Mouse (Mus musculus) myocyte (in vitro differentiated cells): ENCODE results near the gene Tnnt3. TPM values are rescaled to one million over a fixed set of nuclear protein-coding genes. Genes with fewer than 3 reads are reported as not detected.

ENCODE experiments used
- H3K27me3 ChIP-seq: one replicate; pipeline ENCODE4 v1.6.1; 2011; ENCODE audit not compliant: control insufficient read depth, insufficient read depth, insufficient read length
- H3K36me3 ChIP-seq: one replicate; pipeline ENCODE4 v1.6.1; 2011; ENCODE audit not compliant: control insufficient read depth, insufficient read depth
- H3K4me2 ChIP-seq: one replicate; pipeline ENCODE4 v1.6.1; 2011; ENCODE audit warnings: low read depth, control low read depth
- H3K4me3 ChIP-seq: one replicate; pipeline ENCODE4 v1.5.1; 2011; ENCODE audit warnings: mild to moderate bottlenecking, control low read depth, moderate library complexity
- H3K79me2 ChIP-seq: one replicate; pipeline ENCODE4 v1.6.1; 2011; ENCODE audit not compliant: control insufficient read depth, insufficient read depth
- H3ac ChIP-seq: one replicate; pipeline ENCODE4 v1.6.1; 2011; ENCODE audit not compliant: control insufficient read depth, insufficient read length
- CEBPB ChIP-seq: IDR thresholded peaks from 2 replicates; pipeline ENCODE4 v1.6.1; 2011; ENCODE audit warnings: mild to moderate bottlenecking, moderate library complexity; ENCODE audit not compliant: poor library complexity, insufficient read depth, severe bottlenecking
- E2F4 ChIP-seq: IDR thresholded peaks from one replicate; pipeline ENCODE4 v1.6.1; 2011; ENCODE audit warnings: mild to moderate bottlenecking, control low read depth, moderate library complexity; ENCODE audit not compliant: insufficient read depth
- MAX ChIP-seq: IDR thresholded peaks from one replicate; pipeline ENCODE4 v1.6.1; 2011; ENCODE audit warnings: low read depth, mild to moderate bottlenecking, control low read depth
- MYOD1 ChIP-seq, 3 experiments: IDR thresholded peaks; one replicate each; pipeline ENCODE4 v1.6.1; 2011; ENCODE audit warnings: control low read depth in 2 of 3, low read depth in 2 of 3, mild to moderate bottlenecking in 2 of 3, moderate library complexity in 1 of 3; ENCODE audit not compliant: insufficient read length in 2 of 3, control insufficient read depth in 1 of 3
- MYOG ChIP-seq, 3 experiments: IDR thresholded peaks; one replicate each; pipeline ENCODE4 v1.6.1; 2011; ENCODE audit warnings: control low read depth in 2 of 3, low read depth in 2 of 3, mild to moderate bottlenecking in 2 of 3; ENCODE audit not compliant: insufficient read length in 2 of 3, control insufficient read depth in 1 of 3, insufficient read depth in 1 of 3
- POLR2A ChIP-seq: IDR thresholded peaks from one replicate; pipeline ENCODE4 v1.6.1; 2011; ENCODE audit warnings: low read depth, mild to moderate bottlenecking, control low read depth, moderate library complexity; ENCODE audit not compliant: insufficient read length
- POLR2AphosphoS2 ChIP-seq: IDR thresholded peaks from one replicate; pipeline ENCODE4 v1.6.1; 2011; ENCODE audit warnings: low read depth, control low read depth; ENCODE audit not compliant: insufficient read length
- REST ChIP-seq: IDR thresholded peaks from one replicate; pipeline ENCODE4 v1.6.1; 2011; ENCODE audit warnings: mild to moderate bottlenecking, control low read depth, moderate library complexity; ENCODE audit not compliant: insufficient read depth, insufficient read length
- SRF ChIP-seq: IDR thresholded peaks from one replicate; pipeline ENCODE4 v1.6.1; 2011; ENCODE audit warnings: low read depth; ENCODE audit not compliant: control insufficient read depth, insufficient read length
- TCF12 ChIP-seq: IDR thresholded peaks from one replicate; pipeline ENCODE4 v1.6.1; 2011; ENCODE audit warnings: mild to moderate bottlenecking, control low read depth; ENCODE audit not compliant: poor library complexity, insufficient read depth, severe bottlenecking
- TCF3 ChIP-seq: IDR thresholded peaks from one replicate; pipeline ENCODE4 v1.6.1; 2011; ENCODE audit warnings: low read depth, control low read depth; ENCODE audit not compliant: insufficient read length
- USF1 ChIP-seq: IDR thresholded peaks from one replicate; pipeline ENCODE4 v1.6.1; 2011; ENCODE audit warnings: low read depth, mild to moderate bottlenecking, control low read depth, moderate library complexity
- polyA plus RNA-seq: library from polyadenylated mRNA; unstranded; fragments of >200 nt; fragmentation: generic; extraction: Trizol; gene quantifications from one replicate; pipeline ENCODE4 v1.2.1, GENCODE M21; 2012; ENCODE audit warnings: missing spikeins

Tnnt3 gene
- polyA plus RNA-seq, 1 experiment: 2,107 TPM

GRCm38 (mm10) chr7:142457227-142457811 is 41.3 kb upstream of the Tnnt3 start:
- H3K4me2 ChIP-seq: peak overlapping the region; percentile 56
- H3K36me3 ChIP-seq: no peaks in the 10 kb centered on the region
- H3K27me3 ChIP-seq: no peaks in the 10 kb centered on the region
- no peak overlapping the region for H3ac ChIP-seq
- no peak for TF ChIP-seq E2F4
- no peak for TF ChIP-seq POLR2A
- no peak for TF ChIP-seq CEBPB
- TF ChIP-seq USF1: no peak
- TF ChIP-seq TCF12: no peak
- no peak for TF ChIP-seq MAX
- no peak for TF ChIP-seq POLR2AphosphoS2
- no peak overlapping the region for H3K4me3 ChIP-seq
- H3K79me2 ChIP-seq: no peaks in the 10 kb centered on the region

DNA sequence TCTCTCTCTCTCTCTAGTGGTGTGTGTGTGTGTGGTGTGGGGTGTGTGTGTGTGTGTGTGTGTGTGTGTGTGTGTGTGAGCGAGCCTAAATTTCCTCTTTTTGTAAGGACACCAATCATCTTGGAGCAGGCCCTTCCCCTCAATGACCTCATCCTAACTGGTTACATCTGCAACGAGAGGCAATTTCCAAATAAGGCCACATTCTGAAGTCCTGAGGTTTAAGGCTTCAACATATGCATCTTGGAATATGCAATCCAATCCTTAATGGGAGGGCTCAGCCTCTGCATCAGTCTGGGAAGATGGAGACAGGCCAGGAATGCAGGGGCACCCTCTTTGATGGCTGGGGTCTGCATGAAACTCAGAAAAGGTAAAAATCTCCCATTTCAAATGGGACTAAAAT is 40.6 kb upstream of the Tnnt3 start:
- H3K4me2 ChIP-seq: peak overlapping the region; percentile 56
- no peaks in the 10 kb centered on the region for H3K27me3 ChIP-seq
- no peaks in the 10 kb centered on the region for H3K36me3 ChIP-seq
- no peaks in the 10 kb centered on the region for H3K79me2 ChIP-seq
- H3K4me3 ChIP-seq: no peak overlapping the region
- H3ac ChIP-seq: no peak overlapping the region
- TF ChIP-seq SRF: peak; percentile 98
- no peak for TF ChIP-seq POLR2AphosphoS2
- no peak for TF ChIP-seq E2F4
- no peak for TF ChIP-seq MYOD1 (IDR thresholded peaks at IDR 0.05; ENCODE audit: control insufficient read depth in 1 of 3, insufficient read length in 2 of 3, low read depth in 2 of 3)
- no peak for TF ChIP-seq TCF12
- no peak for TF ChIP-seq USF1
- 0 out of 2 replicates have a peak, but pooled peaks have one; percentile 12 for TF ChIP-seq CEBPB
- no peak for TF ChIP-seq POLR2A
- TF ChIP-seq TCF3: no peak
- TF ChIP-seq MAX: no peak
- no peak for TF ChIP-seq REST
- no peak for TF ChIP-seq MYOG (IDR thresholded peaks at IDR 0.05; ENCODE audit: control insufficient read depth in 1 of 3, insufficient read depth in 1 of 3, insufficient read length in 2 of 3, low read depth in 2 of 3)

DNA sequence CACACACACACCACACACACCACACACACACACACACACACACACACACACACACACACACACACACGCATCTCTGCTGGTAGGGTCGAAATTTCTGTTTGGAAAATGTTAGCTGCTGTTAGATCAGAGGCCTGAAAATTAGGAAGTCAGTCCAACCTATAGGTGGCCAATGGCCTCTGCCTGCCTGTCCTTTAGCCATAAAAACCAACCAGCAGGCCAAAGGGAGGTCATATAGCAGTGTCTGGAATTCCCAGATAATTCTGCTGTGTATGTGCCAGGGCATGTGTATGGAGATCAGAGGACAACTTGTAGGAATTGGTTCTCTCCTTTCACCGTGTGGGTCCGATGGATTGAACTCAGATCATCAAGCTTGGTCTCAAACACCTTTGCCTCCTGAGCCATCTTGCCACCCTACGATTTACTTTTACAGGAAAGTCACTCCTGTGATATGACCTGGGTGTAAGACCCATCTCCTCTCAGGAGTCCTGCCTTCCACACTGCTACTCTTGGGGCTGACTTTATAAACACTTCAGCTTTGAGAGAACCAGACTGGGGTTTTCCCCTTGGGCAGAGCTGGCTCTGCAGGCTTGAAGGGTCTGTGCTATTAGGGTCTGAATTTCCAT is 39.8 kb upstream of the Tnnt3 start:
- no peak for TF ChIP-seq MAX
- no peak for TF ChIP-seq E2F4
- TF ChIP-seq TCF12: no peak
- TF ChIP-seq CEBPB: no peak
- no peak for TF ChIP-seq USF1
- no peak for TF ChIP-seq MYOG (IDR thresholded peaks at IDR 0.05; ENCODE audit: control insufficient read depth in 1 of 3, insufficient read depth in 1 of 3, insufficient read length in 2 of 3, low read depth in 2 of 3)
- TF ChIP-seq TCF3: no peak
- TF ChIP-seq POLR2A: no peak
- TF ChIP-seq MYOD1 (IDR thresholded peaks at IDR 0.05; ENCODE audit: control insufficient read depth in 1 of 3, insufficient read length in 2 of 3, low read depth in 2 of 3): no peak
- TF ChIP-seq SRF: no peak
- Histone ChIP-seq H3K79me2 (no peaks in the 10 kb centered on the region), H3K27me3 (no peaks in the 10 kb centered on the region), H3K4me3 (no peak overlapping the region), H3K36me3 (no peaks in the 10 kb centered on the region), H3K4me2 (peak overlapping the region; percentile 43), H3ac (no peak overlapping the region)

DNA sequence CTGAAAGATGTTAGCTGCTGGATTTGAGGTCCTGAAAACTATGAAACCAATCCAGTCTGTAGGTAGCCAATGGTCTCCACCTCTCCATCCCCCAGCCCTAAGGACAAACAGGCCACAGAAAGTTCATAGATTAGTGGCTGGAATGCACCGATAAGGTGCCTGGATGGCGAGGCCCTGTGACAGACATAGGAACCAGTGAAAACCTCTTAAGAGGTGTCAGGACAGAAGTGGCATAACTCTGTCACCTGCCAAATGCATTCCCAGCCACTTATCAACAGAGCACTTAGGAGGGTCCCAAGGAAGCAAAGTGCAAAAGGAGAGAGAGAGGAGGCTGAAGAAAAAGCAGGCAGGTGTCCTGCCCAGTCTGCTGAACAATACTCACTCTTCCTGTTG is 39.3 kb upstream of the Tnnt3 start:
- TF ChIP-seq MYOD1 (IDR thresholded peaks at IDR 0.05; ENCODE audit: control insufficient read depth in 1 of 3, insufficient read length in 2 of 3, low read depth in 2 of 3) (no peak), CEBPB (no peak), MAX (no peak), MYOG (IDR thresholded peaks at IDR 0.05; ENCODE audit: control insufficient read depth in 1 of 3, insufficient read depth in 1 of 3, insufficient read length in 2 of 3, low read depth in 2 of 3) (no peak), E2F4 (no peak), USF1 (no peak)
- H3K79me2 ChIP-seq: no peaks in the 10 kb centered on the region
- H3K27me3 ChIP-seq: no peaks in the 10 kb centered on the region
- H3K36me3 ChIP-seq: no peaks in the 10 kb centered on the region
- H3ac ChIP-seq: no peak overlapping the region
- no peak overlapping the region for H3K4me2 ChIP-seq
- H3K4me3 ChIP-seq: no peak overlapping the region

DNA sequence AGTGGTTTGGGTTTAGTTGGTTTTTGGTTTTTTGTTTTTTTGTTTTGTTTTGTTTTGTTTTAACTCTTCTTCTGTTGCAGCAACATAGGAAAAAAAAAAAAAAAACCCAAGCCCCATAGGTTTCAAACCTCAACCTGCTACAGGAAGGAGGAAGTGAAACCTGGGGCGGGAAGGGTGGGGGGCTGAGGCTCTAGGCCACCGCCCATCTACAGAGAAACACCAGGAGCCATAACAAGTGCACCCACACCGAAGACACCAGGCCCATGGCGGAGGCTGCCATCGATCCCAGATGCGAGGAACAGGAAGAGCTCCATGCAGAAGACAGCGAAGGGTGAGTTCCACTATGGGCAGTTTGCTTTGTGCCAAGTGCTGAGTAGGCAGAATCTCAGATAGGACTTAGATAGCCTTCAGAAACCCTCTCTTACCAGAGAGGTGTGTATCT is 38.0 kb upstream of the Tnnt3 start, which contains the start of gene Lsp1:
Gene Lsp1 (plus strand): TSS at position 174 of the 442 bp plus-strand sequence.
- Histone ChIP-seq H3K4me3 (no peak within 1 kb of the TSS), H3K4me2 (peak within 1 kb of the TSS; percentile 80), H3K27me3 (no peaks in the 10 kb centered on the region), H3K36me3 (no peaks in the 10 kb centered on the region), H3K79me2 (no peaks in the 10 kb centered on the region), H3ac (no peak within 1 kb of the TSS)
- TF ChIP-seq SRF (no peak), MYOG (IDR thresholded peaks at IDR 0.05; ENCODE audit: control insufficient read depth in 1 of 3, insufficient read depth in 1 of 3, insufficient read length in 2 of 3, low read depth in 2 of 3) (no peak), CEBPB (no peak), MAX (no peak), POLR2AphosphoS2 (no peak), MYOD1 (IDR thresholded peaks at IDR 0.05; ENCODE audit: control insufficient read depth in 1 of 3, insufficient read length in 2 of 3, low read depth in 2 of 3) (no peak), TCF3 (no peak), POLR2A (no peak), TCF12 (no peak), E2F4 (no peak), USF1 (no peak), REST (no peak)
